Mouse (Mus musculus): ENCODE measurements around the gene Pold4. TPM values are rescaled to one million over a fixed set of nuclear protein-coding genes. Genes with fewer than 3 reads are reported as not detected.

Gene Pold4
- polyA plus RNA-seq, 2 experiments: 12.9 to 15.2 TPM

- WGBS (ENCODE audit: insufficient replicate concordance): 70% methylated on average over 4 of the region's 4 CpGs
- Histone ChIP-seq H3K4me3 (ENCODE audit: insufficient read depth in 1 of 2, low read depth in 2 of 2, low read length in 2 of 2) (no peak overlapping the region), H3K4me1 (replicated peaks; ENCODE audit: control insufficient read depth in 2 of 2, insufficient read depth in 2 of 2, low read length in 1 of 2) (peaks cover 0 to 5% of the 10 kb centered on the region in 2 experiments; a peak in 1 of 4 replicates), H3K4me2 (ENCODE audit: low read depth) (no peak overlapping the region), H3K36me3 (replicated peaks; ENCODE audit: control insufficient read depth, insufficient read depth, low read depth) (no peaks in the 10 kb centered on the region), H3K27me3 (ENCODE audit: control insufficient read depth, insufficient read depth, low read length) (no peaks in the 10 kb centered on the region; the same call in 1 of the 2 replicates), H3K9ac (replicated peaks) (no peak overlapping the region), H3K9me3 (ENCODE audit: control insufficient read depth, low read length) (no peaks in the 10 kb centered on the region), H3K27ac (no peak overlapping the region)
- DNase-seq (ENCODE audit: low read depth in 3 of 3, low spot score in 3 of 3): no peak
- no peak for ATAC-seq (ENCODE audit: insufficient read depth)
- no peak for TF ChIP-seq EP300 (IDR thresholded peaks at IDR 0.05; ENCODE audit: low read depth)
- TF ChIP-seq CTCF (IDR thresholded peaks at IDR 0.05; ENCODE audit: low read depth): no peak; the same call in 1 of the 2 replicates
These were observed 34.3 kb downstream of the Pold4 start for GRCm38 (mm10) chr19:4265956-4266355.

GRCm38 (mm10) chr19:4268566-4269361, 37.1 kb downstream of the Pold4 start, which contains the start of gene Ssh3:
Gene Ssh3 (minus strand): TSS chr19:4269180.
- DNase-seq (ENCODE audit: low read depth in 3 of 3, low spot score in 3 of 3) (no peak), ATAC-seq (ENCODE audit: insufficient read depth) (peak; percentile 68)
- Histone ChIP-seq H3K9me3 (ENCODE audit: control insufficient read depth, low read length) (no peaks in the 10 kb centered on the region), H3K4me1 (replicated peaks; ENCODE audit: control insufficient read depth in 2 of 2, insufficient read depth in 2 of 2, low read length in 1 of 2) (peaks cover 0 to 5% of the 10 kb centered on the region in 2 experiments; a peak in 1 of 4 replicates), H3K4me3 (ENCODE audit: insufficient read depth in 1 of 2, low read depth in 2 of 2, low read length in 2 of 2) (peak within 1 kb of the TSS; percentile 44 to 49), H3K27me3 (ENCODE audit: control insufficient read depth, insufficient read depth, low read length) (no peaks in the 10 kb centered on the region; the same call in 1 of the 2 replicates), H3K9ac (replicated peaks) (peak within 1 kb of the TSS; percentile 47), H3K36me3 (replicated peaks; ENCODE audit: control insufficient read depth, insufficient read depth, low read depth) (no peaks in the 10 kb centered on the region), H3K4me2 (ENCODE audit: low read depth) (peak within 1 kb of the TSS; percentile 72), H3K27ac (no peak within 1 kb of the TSS)
- TF ChIP-seq CTCF (IDR thresholded peaks at IDR 0.05; ENCODE audit: low read depth) (no peak), EP300 (IDR thresholded peaks at IDR 0.05; ENCODE audit: low read depth) (no peak)
- 16% methylated on average over 46 of the region's 46 CpGs for WGBS (ENCODE audit: insufficient replicate concordance)

- Histone ChIP-seq H3K27ac (no peak overlapping the region), H3K4me1 (replicated peaks; ENCODE audit: control insufficient read depth in 2 of 2, insufficient read depth in 2 of 2, low read length in 1 of 2) (peaks cover 0 to 5% of the 10 kb centered on the region in 2 experiments; a peak in 1 of 4 replicates), H3K9ac (replicated peaks) (no peak overlapping the region), H3K9me3 (ENCODE audit: control insufficient read depth, low read length) (no peaks in the 10 kb centered on the region), H3K4me2 (ENCODE audit: low read depth) (no peak overlapping the region), H3K4me3 (ENCODE audit: insufficient read depth in 1 of 2, low read depth in 2 of 2, low read length in 2 of 2) (no peak overlapping the region), H3K27me3 (ENCODE audit: control insufficient read depth, insufficient read depth, low read length) (no peaks in the 10 kb centered on the region; the same call in 1 of the 2 replicates), H3K36me3 (replicated peaks; ENCODE audit: control insufficient read depth, insufficient read depth, low read depth) (no peaks in the 10 kb centered on the region)
- DNase-seq (ENCODE audit: low read depth in 3 of 3, low spot score in 3 of 3): no peak
- no peak for ATAC-seq (ENCODE audit: insufficient read depth)
- no peak for TF ChIP-seq EP300 (IDR thresholded peaks at IDR 0.05; ENCODE audit: low read depth)
- TF ChIP-seq CTCF (IDR thresholded peaks at IDR 0.05; ENCODE audit: low read depth): no peak
- WGBS (ENCODE audit: insufficient replicate concordance): 54% methylated on average over 6 of the region's 6 CpGs
These were observed 38.5 kb downstream of the Pold4 start for GRCm38 (mm10) chr19:4270187-4270586.

- Histone ChIP-seq H3K9me3 (ENCODE audit: control insufficient read depth, low read length) (no peaks in the 10 kb centered on the region), H3K27ac (no peak overlapping the region), H3K4me2 (ENCODE audit: low read depth) (no peak overlapping the region), H3K4me1 (replicated peaks; ENCODE audit: control insufficient read depth in 2 of 2, insufficient read depth in 2 of 2, low read length in 1 of 2) (peaks cover 0 to 5% of the 10 kb centered on the region in 2 experiments; a peak in 1 of 4 replicates), H3K36me3 (replicated peaks; ENCODE audit: control insufficient read depth, insufficient read depth, low read depth) (no peaks in the 10 kb centered on the region), H3K27me3 (ENCODE audit: control insufficient read depth, insufficient read depth, low read length) (no peaks in the 10 kb centered on the region; the same call in 1 of the 2 replicates), H3K4me3 (ENCODE audit: insufficient read depth in 1 of 2, low read depth in 2 of 2, low read length in 2 of 2) (no peak overlapping the region), H3K9ac (replicated peaks) (no peak overlapping the region)
- TF ChIP-seq EP300 (IDR thresholded peaks at IDR 0.05; ENCODE audit: low read depth) (no peak), CTCF (IDR thresholded peaks at IDR 0.05; ENCODE audit: low read depth) (no peak)
- ATAC-seq (ENCODE audit: insufficient read depth): no peak
- whole genome bisulfite sequencing (ENCODE audit: insufficient replicate concordance): 86% methylated on average over 11 of the region's 11 CpGs
- DNase-seq (ENCODE audit: low read depth in 3 of 3, low spot score in 3 of 3): no peak
These were observed 39.3 kb downstream of the Pold4 start for GRCm38 (mm10) chr19:4270972-4271371.

GRCm38 (mm10) chr19:4279487-4279886, 47.8 kb downstream of the Pold4 start:
- Histone ChIP-seq H3K9ac (replicated peaks) (no peak overlapping the region), H3K4me2 (ENCODE audit: low read depth) (no peak overlapping the region), H3K27ac (no peak overlapping the region), H3K4me3 (ENCODE audit: insufficient read depth in 1 of 2, low read depth in 2 of 2, low read length in 2 of 2) (no peak overlapping the region), H3K27me3 (ENCODE audit: control insufficient read depth, insufficient read depth, low read length) (no peaks in the 10 kb centered on the region), H3K36me3 (replicated peaks; ENCODE audit: control insufficient read depth, insufficient read depth, low read depth) (no peaks in the 10 kb centered on the region), H3K9me3 (ENCODE audit: control insufficient read depth, low read length) (no peaks in the 10 kb centered on the region), H3K4me1 (replicated peaks; ENCODE audit: control insufficient read depth in 2 of 2, insufficient read depth in 2 of 2, low read length in 1 of 2) (peaks cover 0 to 6% of the 10 kb centered on the region in 2 experiments; a peak in 1 of 4 replicates)
- ATAC-seq (ENCODE audit: insufficient read depth): no peak
- no peak for DNase-seq (ENCODE audit: low read depth in 3 of 3, low spot score in 3 of 3)
- TF ChIP-seq EP300 (IDR thresholded peaks at IDR 0.05; ENCODE audit: low read depth) (no peak), CTCF (IDR thresholded peaks at IDR 0.05; ENCODE audit: low read depth) (peak; percentile 55)
- 78% methylated on average over 1 of the region's 1 CpGs for WGBS (ENCODE audit: insufficient replicate concordance)

Data from liver, embryonic 14.5 days (tissue).